Mouse (Mus musculus) c-Kit-positive CD71-positive TER-119-positive erythroid progenitor cells, embryonic 14.5 days (primary cell): ENCODE measurements around the gene Adamts12.

Source experiments
- DNase-seq: peaks from one replicate; pipeline ENCODE4 v3.0.0-alpha.2; 2013; ENCODE audit warnings: low spot score

Gene Adamts12

DNA sequence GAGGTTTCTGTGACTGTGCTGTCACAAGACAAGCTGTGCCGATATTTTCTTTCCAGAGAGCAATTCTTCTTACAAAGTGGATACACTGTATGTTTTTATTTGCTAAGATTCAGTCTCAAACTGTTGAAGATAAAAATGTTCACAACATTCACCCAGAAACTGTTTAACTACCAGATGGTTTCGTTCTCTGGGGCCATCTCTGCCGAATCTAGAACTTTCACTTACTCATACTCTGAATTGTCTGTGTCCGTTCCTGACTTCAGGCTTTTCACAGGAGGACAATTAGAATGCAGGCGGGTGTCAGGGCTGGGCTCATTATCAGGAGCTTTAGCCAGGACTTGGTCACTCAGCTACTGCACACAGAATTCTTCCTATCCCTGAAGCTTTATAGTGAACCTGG, 227.7 kb downstream of the Adamts12 start:
- DNase-seq: no peak

DNA sequence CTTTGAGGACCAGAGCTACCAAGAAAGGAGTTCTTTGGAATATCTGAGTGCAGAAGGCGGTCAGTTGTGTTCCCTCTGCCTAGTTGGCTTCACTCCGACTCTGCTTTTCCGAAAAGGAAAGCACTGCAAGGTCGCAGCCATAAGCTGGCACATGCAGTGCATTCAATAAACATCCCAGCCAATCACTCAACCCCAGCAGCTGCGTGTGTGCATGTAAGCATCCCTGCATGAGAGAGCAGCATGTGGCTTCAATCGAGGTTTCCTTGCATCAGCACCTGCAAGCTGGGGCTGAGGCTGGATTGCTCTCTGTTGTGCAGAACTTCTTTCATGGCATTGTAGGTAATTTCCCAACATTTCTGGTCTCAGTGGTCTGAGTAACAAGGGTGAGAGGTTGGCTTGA, 230.4 kb downstream of the Adamts12 start:
- DNase-seq: no peak

DNA sequence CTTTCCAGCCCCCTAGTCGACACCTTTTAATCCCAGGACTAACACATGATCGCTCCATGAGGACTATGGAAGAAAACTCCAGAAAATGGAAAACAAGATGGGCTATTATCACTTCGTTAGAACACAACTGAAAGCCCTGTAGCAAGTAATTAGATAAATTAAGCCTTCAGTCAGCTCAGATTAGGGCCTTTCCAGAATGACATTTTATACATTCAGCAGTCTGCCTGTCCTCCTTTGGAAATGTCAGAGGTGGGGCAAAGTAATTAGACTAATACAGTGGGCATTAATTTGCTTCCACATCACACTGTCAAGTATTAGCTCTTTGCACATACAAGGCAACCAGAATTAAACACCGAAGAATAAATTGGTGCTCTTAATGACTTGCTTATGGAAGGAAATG, 233.4 kb downstream of the Adamts12 start:
- DNase-seq: no peak

DNA sequence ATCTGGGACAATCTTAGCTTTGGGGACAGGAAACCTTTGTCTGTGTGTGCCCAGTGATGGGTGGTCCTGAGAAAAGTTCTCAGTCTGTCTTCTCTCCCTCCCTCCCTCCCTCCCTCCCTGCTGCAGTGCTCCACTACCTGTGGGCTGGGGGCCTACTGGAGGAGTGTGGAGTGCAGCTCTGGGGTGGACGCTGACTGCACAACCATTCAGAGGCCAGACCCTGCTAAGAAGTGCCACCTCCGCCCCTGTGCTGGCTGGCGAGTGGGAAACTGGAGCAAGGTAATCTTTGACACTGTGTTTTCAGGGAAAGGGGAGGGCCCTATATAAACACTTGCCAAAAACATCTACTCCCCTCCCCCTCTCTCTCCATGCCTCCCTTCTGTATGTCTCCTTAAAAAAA, 252.5 kb downstream of the Adamts12 start:
- DNase-seq: no peak

DNA sequence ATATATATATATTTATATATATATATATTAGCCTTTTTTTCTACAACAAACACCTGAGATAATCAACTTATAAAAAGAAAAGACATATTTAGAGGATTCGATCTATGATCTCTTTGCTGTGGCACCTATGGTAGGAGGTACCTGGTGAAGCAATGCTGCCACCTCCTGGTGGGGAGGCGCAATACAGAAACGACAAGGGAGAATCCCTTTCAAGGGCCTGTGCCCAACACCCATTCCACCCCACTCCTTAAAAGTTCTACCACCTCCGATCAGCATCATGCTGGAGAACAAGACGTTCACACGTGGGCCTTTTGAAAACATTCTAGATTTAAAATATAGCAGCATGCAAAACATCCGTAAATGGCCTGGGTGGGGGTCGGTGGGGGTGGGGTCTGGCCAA, 255.9 kb downstream of the Adamts12 start:
- DNase-seq: peak; percentile 21

DNA sequence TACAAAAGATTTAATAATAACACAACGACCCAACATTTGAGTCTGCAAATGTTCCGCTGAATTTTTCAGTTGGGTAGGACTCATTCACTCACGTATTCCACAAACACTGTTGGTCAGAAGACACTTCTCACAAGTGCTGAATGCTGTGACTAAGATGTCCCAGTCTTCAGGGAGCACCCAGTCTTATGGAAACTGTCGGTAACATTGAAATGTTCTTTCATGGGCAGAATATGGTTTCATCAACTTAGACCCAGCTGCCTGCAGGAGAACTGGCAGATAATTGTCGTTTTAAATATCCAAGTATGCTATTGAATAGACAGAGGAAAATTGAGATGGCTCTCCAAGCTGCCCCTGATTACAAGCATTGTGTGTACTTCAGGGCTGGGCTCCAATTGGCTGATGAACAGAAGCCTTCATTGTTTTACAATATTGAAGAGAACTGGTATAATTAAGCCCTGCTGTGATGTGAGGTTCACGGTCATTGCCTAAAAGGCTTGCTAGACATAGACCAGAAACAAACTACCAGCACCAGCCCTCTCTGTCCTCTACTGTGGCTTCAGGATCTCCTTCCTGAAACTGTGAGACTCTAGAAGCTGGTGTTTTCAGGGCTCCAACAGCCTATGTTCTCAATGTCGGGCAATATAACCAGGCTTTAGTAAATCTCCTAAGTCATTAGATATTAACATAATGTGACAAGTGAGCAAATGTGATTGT, 275.0 kb downstream of the Adamts12 start:
- no peak for DNase-seq

DNA sequence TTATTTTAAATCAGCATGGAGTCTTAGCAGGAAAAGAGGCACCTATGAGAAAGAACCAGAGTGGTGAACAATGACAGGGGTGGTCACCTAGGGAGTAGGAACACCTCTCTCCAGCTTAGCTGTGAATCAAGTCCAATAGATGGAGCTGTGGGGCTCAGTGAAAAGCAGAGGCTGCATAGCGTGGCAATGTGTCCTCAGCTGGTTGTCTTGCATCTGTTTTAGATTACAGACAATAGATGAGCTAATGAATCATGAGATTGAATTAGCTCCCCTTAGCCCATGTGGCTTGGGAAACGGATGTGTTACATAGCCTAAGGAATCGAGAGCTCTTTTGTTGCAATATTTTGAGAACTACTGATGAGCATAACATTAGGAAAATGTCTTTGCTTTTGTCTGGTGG, 291.3 kb downstream of the Adamts12 start:
- DNase-seq: no peak

DNA sequence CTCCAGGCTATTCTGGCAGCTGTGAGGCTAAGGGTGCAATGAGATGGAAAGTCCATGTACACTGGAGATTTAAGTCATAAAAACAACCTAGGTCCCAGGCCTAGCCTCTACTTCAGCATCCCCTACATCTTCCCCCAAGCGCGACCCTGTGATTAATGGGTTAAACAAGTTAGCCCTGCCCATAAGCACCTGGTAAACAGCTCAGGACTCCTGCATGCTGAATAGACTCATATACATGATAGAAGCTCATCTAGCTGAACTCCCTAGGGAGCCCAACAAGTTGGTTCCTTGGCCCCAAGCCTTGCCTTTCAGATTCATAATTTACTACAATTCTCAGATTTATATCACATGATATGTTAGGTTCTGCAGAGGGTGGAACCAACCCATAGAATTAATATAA, 292.9 kb downstream of the Adamts12 start:
- DNase-seq: no peak

DNA sequence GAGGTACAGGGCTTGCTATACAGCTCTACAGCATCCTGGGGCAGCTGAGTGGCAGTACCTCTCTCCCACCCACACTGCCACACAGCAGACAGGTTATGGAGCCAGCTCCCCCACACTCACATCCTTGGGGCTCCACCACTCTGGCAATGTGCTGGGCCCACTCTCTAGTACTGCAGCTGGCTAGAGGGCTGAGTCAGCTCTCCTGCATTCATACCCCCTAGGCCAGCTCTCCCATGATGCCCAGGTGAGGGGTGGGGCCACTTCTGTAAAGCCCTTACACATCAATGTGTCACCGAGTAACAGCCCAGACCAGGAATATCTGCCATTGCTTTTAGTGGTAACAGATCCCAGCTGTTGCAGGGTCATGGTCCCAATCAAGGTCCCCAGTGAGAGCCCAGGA, 296.3 kb downstream of the Adamts12 start:
- DNase-seq: no peak

DNA sequence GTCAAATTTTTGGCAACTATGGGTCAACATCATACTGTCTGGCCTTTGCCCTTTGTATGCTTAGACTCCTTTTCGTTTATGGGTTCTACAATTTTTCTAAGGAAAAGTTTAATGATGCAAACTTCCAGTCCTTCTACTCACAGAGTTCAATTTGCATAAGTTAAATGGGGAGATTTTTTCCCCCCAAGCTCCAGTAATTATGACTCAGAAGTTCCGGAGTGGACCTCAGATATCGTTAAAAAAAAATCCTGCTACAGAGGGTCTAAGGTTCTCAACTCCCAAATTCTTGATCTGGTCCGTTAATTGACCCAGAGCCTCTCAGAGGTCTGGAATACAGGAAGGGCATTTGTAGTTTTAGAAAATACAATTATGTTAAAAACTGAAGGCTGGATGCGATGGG, 297.2 kb downstream of the Adamts12 start:
- DNase-seq: no peak

DNA sequence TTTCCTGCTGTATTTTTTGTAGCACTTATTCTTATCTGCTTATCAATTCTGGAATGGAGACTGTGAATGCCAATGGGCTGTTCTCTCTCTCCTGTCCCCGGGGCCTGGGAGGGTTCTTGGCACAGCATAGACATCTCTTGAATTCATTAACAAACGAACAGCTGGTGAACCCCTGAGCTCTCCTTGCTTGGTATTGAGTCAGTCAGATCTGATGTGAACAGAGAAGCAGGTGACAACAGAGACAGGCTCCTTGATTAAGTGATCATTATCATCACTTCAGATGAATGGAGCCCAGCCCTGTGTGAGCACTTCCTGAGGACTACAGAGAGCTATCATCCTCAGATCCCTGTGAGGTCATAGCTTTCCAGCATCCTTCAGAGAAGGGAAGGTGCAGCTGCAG, 299.5 kb downstream of the Adamts12 start:
- no peak for DNase-seq

DNA sequence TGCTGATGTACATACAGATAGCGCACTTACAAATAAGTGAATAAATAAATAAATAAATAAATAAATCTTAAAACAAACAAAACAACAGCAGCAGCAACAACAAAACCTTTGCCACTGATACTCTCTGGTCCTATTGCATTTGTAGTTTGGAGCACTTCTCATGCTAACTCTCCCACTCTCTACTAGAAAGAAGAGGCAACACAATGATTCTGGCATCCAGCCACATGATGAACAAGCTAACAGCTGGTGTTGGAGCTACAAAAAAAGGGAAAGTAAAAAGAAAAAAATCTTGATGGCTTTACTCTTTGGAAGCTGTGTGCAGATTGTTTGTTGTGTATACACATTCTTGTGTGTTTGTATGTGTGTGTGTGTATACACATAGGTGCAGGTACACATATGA, 300.2 kb downstream of the Adamts12 start:
- DNase-seq: no peak

DNA sequence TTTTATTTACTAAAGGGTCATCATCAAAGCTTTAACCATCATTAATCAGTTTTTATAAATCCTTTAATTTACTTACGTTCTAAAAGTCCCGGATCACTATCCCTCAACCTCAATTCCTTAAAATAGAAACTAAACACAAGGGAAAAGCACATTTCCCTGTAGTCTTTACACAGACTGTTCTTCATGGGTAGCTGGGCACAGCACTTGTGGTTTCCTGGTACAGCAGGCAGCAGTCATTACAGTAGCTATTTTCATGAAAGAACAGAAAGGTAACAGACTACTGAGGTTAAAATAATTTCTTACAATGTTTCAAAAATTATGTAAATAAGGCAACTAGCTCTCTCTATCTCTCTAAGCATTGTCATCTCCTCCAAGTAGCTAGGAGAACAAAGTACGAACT, 305.0 kb downstream of the Adamts12 start:
- no peak for DNase-seq

DNA sequence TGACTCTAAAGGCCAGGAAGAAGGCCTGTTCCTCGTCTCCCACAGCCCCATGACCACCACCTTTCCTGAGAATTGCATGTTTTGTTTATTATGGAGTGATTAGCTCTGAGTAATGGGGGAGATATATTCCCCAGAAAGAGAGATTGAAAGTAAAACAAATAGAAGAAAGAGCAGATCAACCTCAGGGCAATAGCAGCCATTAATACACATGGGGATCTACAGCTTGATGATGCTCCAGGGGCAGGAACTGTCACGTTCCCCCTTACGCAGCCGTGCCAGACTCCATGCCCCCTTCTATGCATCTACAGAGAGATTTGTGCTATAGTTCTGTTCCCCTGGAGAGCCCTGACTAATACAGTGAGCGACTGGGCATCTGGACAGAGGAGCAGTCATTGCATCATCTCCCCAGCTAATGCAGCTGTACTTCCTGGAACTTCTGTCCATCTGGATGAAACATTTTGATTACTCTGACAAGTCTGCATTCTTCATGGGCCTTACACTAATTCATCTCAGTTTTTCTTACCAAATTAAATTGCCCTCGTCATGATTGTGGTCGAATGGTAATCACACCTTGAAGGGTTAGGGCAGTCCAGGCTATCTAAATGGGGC, 306.0 kb downstream of the Adamts12 start:
- DNase-seq: no peak

DNA sequence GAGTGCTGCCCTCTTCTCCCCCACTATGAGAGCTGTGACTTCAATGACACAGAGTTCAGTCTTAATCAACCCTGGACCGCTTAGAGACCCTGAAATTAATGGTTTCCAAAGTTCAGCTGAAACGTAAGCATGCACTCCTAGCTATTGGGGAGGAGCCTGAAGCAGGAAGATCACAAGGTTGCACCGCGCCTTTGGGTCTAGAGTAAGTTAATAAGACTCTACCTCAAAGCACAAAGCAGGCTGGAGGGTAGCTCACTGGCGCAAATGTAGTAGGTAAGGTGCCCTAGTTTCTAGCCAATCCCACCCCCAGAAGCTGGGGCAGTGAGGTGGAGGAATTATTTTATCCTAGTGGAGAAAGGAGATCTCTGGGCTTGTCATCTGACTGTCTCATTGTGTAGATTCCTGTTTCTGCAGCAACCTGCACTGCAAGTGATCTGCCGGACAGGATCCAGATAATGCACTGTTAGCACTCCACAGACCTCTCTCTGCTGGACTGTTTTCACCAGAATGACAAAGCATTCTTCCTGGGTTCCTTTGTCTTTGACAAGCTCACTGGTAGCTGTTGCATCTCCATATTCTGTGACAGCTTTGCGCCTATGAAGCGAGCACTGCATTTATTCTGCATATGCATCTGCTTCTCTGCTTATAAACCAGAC, 315.0 kb downstream of the Adamts12 start:
- DNase-seq: no peak

DNA sequence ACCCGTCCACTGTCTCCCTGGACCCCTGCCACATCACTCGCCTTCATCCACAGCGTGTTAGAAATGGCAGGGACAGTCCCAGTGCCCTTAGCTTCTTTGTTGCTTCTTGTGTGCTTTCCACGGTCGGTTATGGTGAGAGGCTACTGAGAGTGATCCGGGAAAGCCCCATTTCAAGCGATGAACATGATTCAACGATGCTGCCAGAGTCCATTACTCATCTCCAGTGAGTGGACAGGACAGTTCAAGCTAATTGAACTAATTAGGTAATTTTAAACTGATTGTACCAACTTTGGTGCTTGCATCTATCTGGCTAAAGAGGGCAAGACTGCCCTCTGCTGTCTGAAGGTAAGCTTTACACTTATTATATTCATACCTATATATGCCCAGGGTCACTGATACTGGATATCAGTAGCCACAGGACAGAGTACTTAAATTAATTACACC, 315.5 kb downstream of the Adamts12 start:
- peak; percentile 22 for DNase-seq

DNA sequence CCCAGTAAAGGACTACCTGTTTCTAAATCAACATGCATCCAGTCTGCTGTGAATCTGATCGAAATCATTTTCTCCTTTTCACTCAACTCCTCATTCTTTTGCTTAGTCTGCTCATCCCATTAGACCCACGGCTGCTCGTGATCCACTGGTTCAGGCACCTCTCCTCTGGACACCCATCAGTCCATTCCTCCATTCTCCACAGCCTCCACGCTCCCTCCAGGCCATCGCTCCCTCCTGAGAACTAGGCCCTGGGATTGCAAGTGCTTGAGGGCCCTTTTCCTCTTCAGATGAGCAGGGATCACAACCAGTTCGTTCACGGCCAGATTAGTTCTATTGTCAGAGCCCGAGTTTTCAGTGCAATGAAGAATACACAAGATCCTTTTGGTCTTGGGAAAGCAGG, 316.0 kb downstream of the Adamts12 start:
- DNase-seq: no peak

DNA sequence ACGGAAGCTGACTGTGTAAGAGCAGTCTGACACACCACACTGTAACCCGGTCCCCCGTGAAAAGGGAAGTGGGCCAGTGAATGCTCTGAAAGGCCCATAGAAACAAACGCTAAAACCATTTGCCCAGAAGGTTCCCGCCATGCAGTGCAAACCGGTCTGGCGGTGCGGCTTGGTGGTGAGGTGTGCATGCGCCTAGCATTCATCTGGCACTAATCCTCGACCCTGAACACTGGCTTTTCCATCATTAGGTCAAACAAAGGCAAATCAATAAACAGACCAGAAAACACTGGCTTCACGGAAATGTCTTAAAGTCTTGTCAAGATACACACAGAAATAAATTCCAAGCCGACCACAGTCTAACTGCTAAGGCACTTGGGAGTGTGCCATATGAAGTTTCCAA, 318.0 kb downstream of the Adamts12 start:
- DNase-seq: no peak

DNA sequence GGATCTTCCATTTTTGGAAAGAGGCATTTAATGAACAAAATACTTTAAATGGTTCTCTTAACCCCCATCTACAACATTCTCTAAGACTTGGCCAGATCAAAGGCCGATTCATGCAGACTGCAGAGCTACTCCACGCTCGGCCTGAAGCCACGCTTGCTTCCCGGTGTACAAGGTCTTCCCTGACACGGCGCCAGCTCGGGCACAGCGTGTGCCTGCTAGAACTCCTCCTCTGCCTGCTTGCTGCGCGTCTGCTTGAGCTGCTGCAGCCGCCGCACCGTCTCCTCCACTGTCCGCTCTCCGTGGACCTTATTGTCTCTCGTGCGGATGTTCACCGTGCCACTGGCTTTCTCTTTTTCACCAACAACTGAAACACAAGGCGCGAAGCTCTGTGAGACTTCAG, 319.2 kb downstream of the Adamts12 start:
- DNase-seq: no peak

DNA sequence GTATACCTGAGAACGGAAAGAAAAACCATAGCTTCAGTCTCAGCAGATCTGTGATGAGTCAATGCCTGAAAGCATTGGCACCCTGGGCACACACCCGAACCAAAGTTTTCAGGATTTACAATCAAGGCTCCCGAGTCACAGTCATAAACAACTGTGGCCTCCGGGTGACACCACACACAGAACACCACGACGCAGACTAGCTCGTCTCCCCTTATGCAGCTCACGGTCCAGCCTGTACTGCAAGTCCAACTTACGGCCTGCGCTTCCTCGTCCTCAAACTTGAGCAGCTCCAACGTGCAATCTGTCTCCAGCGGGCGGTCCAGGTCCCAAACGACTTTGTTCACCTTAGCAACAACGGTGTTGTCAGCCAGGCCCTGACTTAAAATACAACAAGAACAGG, 328.3 kb downstream of the Adamts12 start:
- DNase-seq: no peak

DNA sequence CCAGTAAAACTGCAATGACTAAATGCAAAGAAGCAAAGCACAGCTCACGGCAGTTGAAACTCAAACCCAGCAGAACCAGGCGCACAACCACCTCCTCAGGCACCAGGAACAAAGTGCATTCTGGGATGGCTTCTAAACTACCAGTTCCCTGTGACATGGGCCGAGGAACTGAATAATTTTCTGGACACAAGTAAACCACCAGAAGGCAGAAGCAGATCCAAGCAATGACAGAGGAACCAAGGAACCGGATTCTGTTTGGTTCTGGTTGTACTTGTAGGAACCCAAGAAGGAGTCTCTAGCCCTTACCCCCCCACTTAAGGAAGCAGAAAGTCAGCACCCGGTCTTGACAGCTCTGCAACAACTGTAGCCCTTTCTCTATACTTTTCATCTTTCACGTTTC, 331.8 kb downstream of the Adamts12 start:
- no peak for DNase-seq
